Mouse (Mus musculus) liver, embryonic 13.5 days (tissue): ENCODE measurements around the gene Sorbs1. TPM values are rescaled to one million over a fixed set of nuclear protein-coding genes. Genes with fewer than 3 reads are reported as not detected.
A peak's percentile ranks its signal among the peaks of the same experiment; 100 is the strongest.

Source experiments
- ATAC-seq: fragments of 200-750 bp; cut with Nextera tagmentation; 2 replicates; pipeline ENCODE4 v1.8.0; 2017; ENCODE audit warnings: low read depth, mild to moderate bottlenecking, moderate number of reproducible peaks, moderate library complexity
- DNase-seq: peaks from one replicate; pipeline ENCODE4 v3.0.0; 2022
- H3K27ac ChIP-seq: fragments of 300-500 bp; sonication (generic); 2 replicates; pipeline ENCODE4 v1.5.1; 2015; ENCODE audit warnings: moderate library complexity, mild to moderate bottlenecking, inconsistent platforms
- H3K27me3 ChIP-seq: fragments of 300-500 bp; sonication (generic); 2 replicates; pipeline ENCODE4 v1.6.1; 2015; ENCODE audit warnings: mild to moderate bottlenecking, inconsistent platforms
- H3K36me3 ChIP-seq: fragments of 300-500 bp; sonication (generic); 2 replicates; pipeline ENCODE4 v1.6.1; 2015; ENCODE audit warnings: mild to moderate bottlenecking, inconsistent platforms
- H3K4me1 ChIP-seq: fragments of 300-500 bp; sonication (generic); replicated peaks from 2 replicates; pipeline ENCODE4 v1.6.1; 2015; ENCODE audit warnings: inconsistent platforms
- H3K4me2 ChIP-seq: fragments of 300-500 bp; sonication (generic); 2 replicates; pipeline ENCODE4 v1.6.1; 2015; ENCODE audit warnings: inconsistent platforms, mild to moderate bottlenecking, moderate library complexity
- H3K4me3 ChIP-seq: fragments of 300-500 bp; sonication (generic); replicated peaks from 2 replicates; pipeline ENCODE4 v1.5.1; 2015; ENCODE audit warnings: mild to moderate bottlenecking, inconsistent platforms
- H3K9ac ChIP-seq: fragments of 300-500 bp; sonication (generic); 2 replicates; pipeline ENCODE4 v1.6.1; 2015; ENCODE audit warnings: mild to moderate bottlenecking, inconsistent platforms
- H3K9me3 ChIP-seq: fragments of 300-500 bp; sonication (generic); replicated peaks from 2 replicates; pipeline ENCODE4 v1.6.1; 2016; ENCODE audit warnings: inconsistent platforms
- WGBS: fragments of 180-500 bp; shearing (Covaris S2); methylation state at CpG from one replicate; pipeline ENCODE4 v1.1.7; 2015; ENCODE audit not compliant: insufficient replicate concordance; 5-methylcytosine and 5-hydroxymethylcytosine counted together
- polyA plus RNA-seq: library from polyadenylated mRNA; unstranded; fragments of >200 nt; fragmentation: Nextera tagmentation; extraction: Ambion mirVana; gene quantifications from 2 replicates; pipeline ENCODE4 v1.2.1, GENCODE M21; 2015

Sorbs1 gene
- polyA plus RNA-seq, 1 experiment from 2014 or later, result 28.8 TPM

DNA sequence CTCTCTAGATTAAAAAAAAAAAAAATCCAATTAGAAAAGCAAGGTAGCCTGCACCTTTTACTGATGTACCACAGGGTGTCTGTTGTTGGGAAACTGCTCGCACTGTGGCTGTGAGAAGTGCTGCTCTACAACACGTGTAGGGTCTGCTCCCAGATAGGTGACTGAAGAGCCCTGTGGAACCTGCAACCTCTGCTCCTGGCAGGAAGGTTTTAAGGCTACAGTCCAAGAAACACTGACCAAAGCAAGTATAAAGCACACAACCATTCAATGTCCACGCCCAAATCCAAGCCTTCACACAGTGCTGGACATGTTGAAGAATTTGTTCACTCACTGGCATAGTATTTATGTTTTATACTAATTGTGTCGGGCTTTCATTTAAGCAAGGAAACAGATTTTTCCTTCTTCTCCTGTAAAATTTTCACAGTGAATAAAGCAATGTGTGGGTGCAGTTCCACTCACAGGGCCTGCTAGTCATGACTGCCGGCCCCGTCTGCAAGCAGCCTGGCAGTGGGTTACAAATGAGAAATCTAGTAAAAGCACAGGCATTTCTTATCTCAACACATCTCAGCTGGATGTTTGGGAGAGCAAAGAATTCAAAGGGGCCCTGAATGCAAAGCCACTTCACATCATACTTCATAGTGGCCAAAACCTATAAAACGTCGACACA is 96.3 kb downstream of the Sorbs1 start:
- Histone ChIP-seq H3K36me3 (no peaks in the 10 kb centered on the region), H3K4me3 (no peak overlapping the region), H3K27me3 (no peaks in the 10 kb centered on the region), H3K9me3 (no peaks in the 10 kb centered on the region), H3K4me1 (peaks cover 33% of the 10 kb centered on the region), H3K27ac (no peak overlapping the region), H3K9ac (no peak overlapping the region), H3K4me2 (no peak overlapping the region)
- ATAC-seq (no peak), DNase-seq (no peak)
- 71% methylated on average over 8 of the region's 8 CpGs for WGBS

DNA sequence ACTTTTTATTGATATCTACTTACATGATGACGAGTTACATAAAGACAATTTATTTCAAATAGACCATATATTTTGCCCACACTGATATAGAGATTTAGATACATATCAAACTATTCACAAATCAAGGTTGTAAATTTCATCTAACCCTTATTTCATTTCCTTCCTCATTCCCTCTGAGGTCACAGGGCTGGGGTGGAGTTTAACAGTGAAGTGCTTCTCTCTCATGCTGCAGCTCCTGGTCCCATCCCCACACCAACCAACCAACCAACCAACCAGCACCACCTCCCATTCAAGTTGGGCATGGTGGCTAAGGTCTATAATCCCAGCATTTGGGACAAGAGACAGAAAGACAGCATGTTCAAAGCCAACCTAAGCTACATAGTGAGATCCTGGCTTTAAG is 97.9 kb downstream of the Sorbs1 start:
- H3K36me3 ChIP-seq, result no peaks in the 10 kb centered on the region
- no peak overlapping the region for H3K4me3 ChIP-seq
- H3K9ac ChIP-seq, result no peak overlapping the region
- no peak overlapping the region for H3K27ac ChIP-seq
- WGBS, result 65% methylated on average over 1 of the region's 1 CpGs
- no peak overlapping the region for H3K4me2 ChIP-seq
- peaks cover 43% of the 10 kb centered on the region for H3K4me1 ChIP-seq
- no peak for ATAC-seq
- no peak for DNase-seq
- H3K27me3 ChIP-seq, result no peaks in the 10 kb centered on the region
- H3K9me3 ChIP-seq, result no peaks in the 10 kb centered on the region

DNA sequence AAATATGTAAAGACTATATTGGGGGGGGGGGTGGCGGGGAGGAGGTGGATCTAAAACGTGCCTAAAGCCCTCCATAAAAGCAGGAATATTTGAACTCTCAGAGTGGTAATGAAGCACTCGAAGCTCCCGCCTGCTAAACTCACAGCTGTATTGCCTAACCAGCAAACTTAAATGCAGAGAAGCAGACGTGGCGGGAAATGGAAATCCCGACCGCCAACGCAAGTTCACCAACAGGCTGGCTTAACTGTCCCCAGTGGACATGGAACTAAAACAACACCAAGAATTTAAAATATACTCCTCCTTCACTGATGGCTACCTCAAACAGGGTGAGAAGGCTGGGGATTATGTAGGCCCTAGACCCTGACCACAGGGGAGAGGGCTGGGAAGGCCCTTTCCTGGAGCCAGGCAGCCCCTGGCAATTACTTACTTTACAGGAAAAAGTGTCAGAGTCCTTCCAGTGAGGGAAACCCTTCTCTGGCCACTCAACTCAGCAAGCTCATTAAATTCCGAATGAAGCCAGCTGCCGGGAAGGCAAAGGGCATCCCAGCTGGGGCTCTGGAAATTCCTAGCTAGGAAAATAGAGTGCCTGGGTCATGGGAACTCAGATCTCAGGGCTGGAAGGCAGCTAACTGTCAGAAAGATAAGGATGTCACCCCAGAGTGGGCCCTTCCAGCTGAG is 98.6 kb downstream of the Sorbs1 start:
- Histone ChIP-seq H3K36me3 (no peaks in the 10 kb centered on the region), H3K9me3 (no peaks in the 10 kb centered on the region), H3K9ac (no peak overlapping the region), H3K4me3 (no peak overlapping the region), H3K27me3 (no peaks in the 10 kb centered on the region), H3K4me2 (no peak overlapping the region), H3K27ac (peak overlapping the region; percentile 86), H3K4me1 (peaks cover 44% of the 10 kb centered on the region)
- WGBS, result 62% methylated on average over 11 of the region's 11 CpGs
- ATAC-seq (no peak), DNase-seq (no peak)

DNA sequence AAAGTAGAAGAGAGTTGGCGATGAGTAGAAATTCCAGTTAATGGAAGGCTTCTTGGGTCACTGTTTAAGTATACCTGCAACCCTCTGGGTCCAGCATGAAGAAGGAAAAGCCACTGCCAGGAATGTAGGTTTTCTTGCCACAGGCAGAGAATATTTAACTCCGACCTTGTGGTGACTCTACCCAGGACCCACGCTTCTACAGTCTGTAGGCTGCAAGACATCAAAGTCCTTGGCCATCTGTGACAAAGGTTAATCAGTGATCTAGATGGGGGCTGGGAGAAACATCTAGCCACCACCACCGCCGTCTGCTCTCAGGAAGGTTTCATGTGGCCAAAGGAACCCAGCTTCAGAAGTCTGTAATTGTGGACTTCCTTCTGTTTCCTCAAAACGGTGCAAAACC is 99.2 kb downstream of the Sorbs1 start:
- no peak overlapping the region for H3K4me3 ChIP-seq
- peaks cover 49% of the 10 kb centered on the region for H3K4me1 ChIP-seq
- 43% methylated on average over 6 of the region's 6 CpGs for WGBS
- no peaks in the 10 kb centered on the region for H3K9me3 ChIP-seq
- no peak overlapping the region for H3K9ac ChIP-seq
- peak overlapping the region; percentile 86 for H3K27ac ChIP-seq
- DNase-seq (no peak), ATAC-seq (peak; percentile 53; the same call in 1 of the 2 replicates)
- H3K27me3 ChIP-seq, result no peaks in the 10 kb centered on the region
- no peak overlapping the region for H3K4me2 ChIP-seq
- H3K36me3 ChIP-seq, result no peaks in the 10 kb centered on the region

DNA sequence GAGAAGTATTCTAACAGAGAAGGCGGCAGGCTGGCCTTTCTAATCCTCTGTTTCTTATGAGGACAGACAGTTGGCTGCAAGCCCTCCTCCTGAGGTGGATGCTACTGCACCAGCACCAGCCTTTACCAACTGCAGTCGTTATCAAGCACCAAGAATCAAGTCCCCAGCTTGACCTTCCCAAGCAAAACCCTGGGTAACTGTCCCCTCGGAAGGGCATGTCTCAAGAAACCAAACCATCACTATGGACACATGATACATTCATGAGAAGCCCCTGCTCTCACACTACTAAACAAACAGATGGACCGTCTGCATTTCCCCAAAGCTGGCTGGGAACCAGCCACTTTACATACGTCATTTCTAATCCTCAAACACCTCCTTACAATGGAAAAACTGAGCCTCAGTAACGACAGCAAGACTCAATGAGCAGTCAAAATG is 102.2 kb downstream of the Sorbs1 start:
- H3K4me1 ChIP-seq, result peaks cover 48% of the 10 kb centered on the region
- H3K9ac ChIP-seq, result no peak overlapping the region
- WGBS, result 72% methylated on average over 6 of the region's 6 CpGs
- no peaks in the 10 kb centered on the region for H3K9me3 ChIP-seq
- H3K4me2 ChIP-seq, result no peak overlapping the region
- no peak overlapping the region; the same call in 1 of the 2 replicates for H3K27ac ChIP-seq
- no peaks in the 10 kb centered on the region for H3K36me3 ChIP-seq
- DNase-seq (no peak), ATAC-seq (no peak)
- H3K27me3 ChIP-seq, result no peaks in the 10 kb centered on the region
- no peak overlapping the region for H3K4me3 ChIP-seq

DNA sequence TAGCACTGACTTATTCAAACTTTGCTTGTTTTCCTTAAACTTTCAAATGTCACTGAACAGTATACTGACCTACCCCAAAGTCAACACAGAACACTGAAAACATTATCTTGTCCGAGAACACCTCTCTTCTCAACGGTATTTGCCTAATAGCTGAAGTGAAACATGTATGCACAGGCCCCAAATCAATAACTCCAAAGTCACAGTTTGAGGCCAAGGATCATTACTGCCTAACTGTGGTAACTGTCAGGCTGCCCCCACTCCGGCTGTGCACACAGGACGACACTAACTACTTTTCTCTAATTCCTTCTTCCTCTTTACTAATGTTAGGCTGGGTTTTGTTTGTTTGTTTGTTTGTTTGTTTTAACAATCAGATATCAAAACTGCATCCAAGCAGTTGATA is 103.1 kb downstream of the Sorbs1 start:
- DNase-seq, result no peak
- H3K27ac ChIP-seq, result peak overlapping the region; percentile 73
- H3K36me3 ChIP-seq, result no peaks in the 10 kb centered on the region
- peak; percentile 50 for ATAC-seq
- H3K4me3 ChIP-seq, result no peak overlapping the region
- no peaks in the 10 kb centered on the region for H3K9me3 ChIP-seq
- no peak overlapping the region for H3K9ac ChIP-seq
- 64% methylated on average over 4 of the region's 4 CpGs for WGBS
- H3K27me3 ChIP-seq, result no peaks in the 10 kb centered on the region
- H3K4me2 ChIP-seq, result no peak overlapping the region
- H3K4me1 ChIP-seq, result peaks cover 50% of the 10 kb centered on the region

DNA sequence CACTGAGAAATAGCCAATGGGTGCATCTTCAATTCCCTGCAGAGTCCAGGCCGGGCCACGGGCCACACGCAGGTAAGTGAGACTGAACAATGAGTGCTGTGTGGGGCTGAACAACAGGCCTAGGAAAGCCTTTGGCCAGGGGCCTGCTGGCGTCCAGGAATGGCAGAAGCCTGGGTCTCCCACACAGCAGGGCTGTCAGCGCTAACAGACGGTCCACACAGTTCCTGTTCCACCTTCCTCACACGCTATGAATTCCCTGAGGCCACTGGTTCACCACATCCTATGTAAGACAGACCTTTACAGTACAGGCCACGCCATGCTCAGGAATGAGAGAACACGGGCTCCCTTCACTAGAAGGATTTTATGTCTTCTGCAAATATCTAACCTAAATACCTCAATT is 103.5 kb downstream of the Sorbs1 start:
- no peak overlapping the region for H3K9ac ChIP-seq
- WGBS, result 58% methylated on average over 9 of the region's 9 CpGs
- peaks cover 50% of the 10 kb centered on the region for H3K4me1 ChIP-seq
- no peaks in the 10 kb centered on the region for H3K27me3 ChIP-seq
- no peaks in the 10 kb centered on the region for H3K36me3 ChIP-seq
- no peak overlapping the region for H3K4me2 ChIP-seq
- peak overlapping the region; percentile 73 for H3K27ac ChIP-seq
- ATAC-seq, result no peak
- no peak overlapping the region for H3K4me3 ChIP-seq
- H3K9me3 ChIP-seq, result no peaks in the 10 kb centered on the region
- DNase-seq, result no peak

DNA sequence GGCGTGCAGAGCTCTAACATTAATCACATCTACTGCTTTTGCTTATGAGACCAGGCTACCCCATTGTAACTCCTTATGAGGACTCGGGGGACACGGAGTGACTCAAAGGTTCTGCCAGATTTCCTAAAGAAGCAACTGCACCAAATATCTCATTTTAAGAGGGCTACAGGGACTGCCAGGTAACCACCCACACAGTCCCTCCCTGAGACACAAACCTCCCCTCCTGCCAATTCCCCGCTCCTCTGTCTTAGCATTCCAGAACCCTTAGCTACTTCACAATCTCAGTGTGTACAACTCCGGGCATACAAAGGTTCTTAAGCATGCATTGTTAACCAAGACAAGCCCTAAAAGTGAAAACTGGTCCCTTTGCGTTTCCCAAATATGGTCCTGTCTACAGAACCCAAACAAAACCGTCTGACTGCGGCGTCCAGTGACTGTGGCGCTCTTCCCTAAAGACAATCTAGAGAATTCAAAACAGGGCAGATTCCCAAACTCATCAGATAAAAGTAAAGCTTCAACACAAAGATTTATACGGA is 104.0 kb downstream of the Sorbs1 start:
- no peak for ATAC-seq
- Histone ChIP-seq H3K9me3 (no peaks in the 10 kb centered on the region), H3K27ac (peak overlapping the region; percentile 73)

DNA sequence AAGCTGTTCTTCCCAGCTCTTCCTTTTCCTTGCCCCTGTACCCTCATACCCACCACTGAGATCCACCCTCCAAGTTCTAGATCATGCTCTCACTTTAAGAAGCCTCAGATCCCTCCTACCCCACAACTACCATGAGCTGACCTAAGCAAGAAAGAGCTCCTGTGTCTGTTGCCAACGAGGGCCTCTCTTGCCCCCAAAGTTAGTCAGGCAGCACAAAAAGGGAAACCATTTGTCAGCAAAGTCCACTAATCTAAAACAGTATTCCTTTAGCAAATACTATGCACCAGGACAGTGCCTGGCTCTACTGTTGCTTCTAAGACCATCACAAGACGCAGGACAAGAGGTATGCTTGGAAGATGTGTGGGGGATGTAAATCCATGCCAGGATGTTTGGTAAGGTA is 106.4 kb downstream of the Sorbs1 start:
- no peak overlapping the region for H3K27ac ChIP-seq

More for the DNA sequence above, 104.0 kb downstream of the Sorbs1 start:
- H3K27me3 ChIP-seq, result no peaks in the 10 kb centered on the region
- H3K4me1 ChIP-seq, result peaks cover 48% of the 10 kb centered on the region
- no peaks in the 10 kb centered on the region for H3K36me3 ChIP-seq
- no peak overlapping the region for H3K4me2 ChIP-seq
- WGBS, result 83% methylated on average over 11 of the region's 11 CpGs
- DNase-seq, result no peak
- no peak overlapping the region for H3K9ac ChIP-seq
- H3K4me3 ChIP-seq, result no peak overlapping the region

DNA sequence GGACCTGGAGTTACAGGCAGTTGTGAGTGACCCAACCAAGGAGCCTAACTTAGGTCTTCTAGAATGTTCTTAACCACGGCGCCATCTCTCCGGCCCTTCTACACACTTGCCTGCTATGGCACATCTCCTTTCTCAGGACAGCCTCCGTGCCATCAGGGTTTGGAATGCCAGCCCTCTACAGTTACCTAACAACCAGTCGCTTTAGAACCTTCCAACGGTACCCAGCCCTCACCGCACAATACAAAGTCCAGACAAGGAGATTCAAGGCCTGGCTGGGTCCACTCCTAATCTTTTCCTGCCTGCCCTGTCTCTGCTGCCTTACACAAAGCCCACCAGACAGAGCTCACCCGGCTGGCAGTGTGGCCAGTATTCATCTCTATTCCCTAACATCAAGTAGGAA is 106.9 kb downstream of the Sorbs1 start:
- Histone ChIP-seq H3K4me2 (no peak overlapping the region), H3K4me1 (peaks cover 38% of the 10 kb centered on the region), H3K27me3 (no peaks in the 10 kb centered on the region), H3K9me3 (no peaks in the 10 kb centered on the region), H3K9ac (no peak overlapping the region), H3K27ac (no peak overlapping the region; the same call in 1 of the 2 replicates), H3K4me3 (no peak overlapping the region), H3K36me3 (no peaks in the 10 kb centered on the region)
- DNase-seq (no peak), ATAC-seq (no peak)
- 83% methylated on average over 8 of the region's 8 CpGs for WGBS

More for the DNA sequence above, 106.4 kb downstream of the Sorbs1 start:
- ATAC-seq, result no peak
- Histone ChIP-seq H3K9me3 (no peaks in the 10 kb centered on the region), H3K9ac (no peak overlapping the region), H3K4me1 (peaks cover 39% of the 10 kb centered on the region), H3K27me3 (no peaks in the 10 kb centered on the region), H3K36me3 (no peaks in the 10 kb centered on the region), H3K4me3 (no peak overlapping the region), H3K4me2 (no peak overlapping the region)
- no peak for DNase-seq
- WGBS, result 68% methylated on average over 2 of the region's 2 CpGs

DNA sequence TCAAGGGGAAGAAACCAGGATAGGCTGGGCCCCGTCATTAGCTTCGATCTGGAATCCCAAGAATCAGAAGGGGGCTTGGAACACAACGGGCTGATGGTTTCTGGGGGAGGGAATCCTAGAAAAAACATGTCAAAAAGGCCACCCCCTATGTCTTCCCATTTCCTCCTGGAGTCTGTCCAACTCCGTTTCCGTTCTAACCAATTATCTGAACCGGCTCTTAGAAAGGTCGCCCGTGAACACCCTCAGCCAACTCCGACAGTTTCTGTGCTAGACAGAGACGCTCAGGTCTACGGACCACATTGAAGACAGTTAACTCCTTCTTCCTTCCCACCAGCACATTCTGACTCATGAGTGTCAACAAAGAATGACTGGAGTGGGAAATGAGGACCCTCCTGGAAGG is 107.8 kb downstream of the Sorbs1 start:
- DNase-seq, result no peak
- Histone ChIP-seq H3K27ac (peak overlapping the region; percentile 66; the same call in 1 of the 2 replicates), H3K27me3 (no peaks in the 10 kb centered on the region), H3K4me2 (no peak overlapping the region), H3K4me1 (peaks cover 38% of the 10 kb centered on the region), H3K4me3 (no peak overlapping the region), H3K9ac (no peak overlapping the region), H3K36me3 (no peaks in the 10 kb centered on the region; the same call in 1 of the 2 replicates), H3K9me3 (no peaks in the 10 kb centered on the region)
- 0 out of 2 replicates have a peak, but pooled peaks have one; percentile 7 for ATAC-seq
- WGBS, result 32% methylated on average over 11 of the region's 11 CpGs
